Mouse (Mus musculus): ENCODE measurements around the gene Klk4.
A peak's percentile ranks its signal among the peaks of the same experiment; 100 is the strongest.

The Klk4 gene

DNA sequence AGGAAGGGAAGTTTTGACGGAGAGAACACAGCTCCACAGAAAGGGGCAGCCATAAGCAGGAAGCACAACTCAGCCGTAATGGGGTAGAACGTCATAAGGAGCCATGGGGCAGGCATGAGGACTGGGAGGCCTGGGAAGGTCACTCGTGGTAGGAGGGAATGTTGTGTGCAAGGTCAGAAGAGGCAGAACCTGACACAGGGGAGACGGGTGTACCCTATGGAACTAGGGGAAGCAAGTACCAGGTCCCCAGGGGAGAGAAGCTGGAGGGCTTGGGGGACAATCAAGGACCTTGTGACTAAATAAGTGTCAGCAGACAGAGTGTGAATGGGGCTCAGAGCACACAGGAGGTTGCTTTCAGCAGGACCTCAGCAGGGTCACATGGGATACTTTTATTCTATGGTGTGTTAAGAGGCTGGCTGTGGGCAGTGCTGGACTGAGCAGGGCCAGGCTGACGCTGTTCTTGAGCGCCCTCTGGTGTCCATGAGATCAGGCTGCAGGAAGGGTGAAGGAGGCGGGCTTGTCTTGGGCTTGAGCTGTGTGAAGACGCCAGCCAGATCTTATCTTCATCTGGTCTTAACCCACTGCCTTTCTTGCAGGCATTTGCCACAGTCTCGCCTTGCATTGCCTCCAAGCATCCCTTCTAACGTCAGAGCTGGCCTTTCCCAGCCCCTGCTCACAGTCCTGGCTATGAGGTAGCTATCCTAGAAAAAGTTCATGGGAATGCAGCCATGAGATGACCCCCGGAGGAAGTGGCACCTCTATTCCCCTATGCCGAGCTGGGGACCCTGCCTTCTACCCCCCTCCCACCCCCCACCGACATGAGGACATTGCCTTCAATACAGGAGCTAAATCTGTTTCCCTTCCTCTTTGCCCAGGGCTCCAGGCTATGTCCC lies 38.8 kb downstream of the Klk4 start:
- DNase-seq (ENCODE audit: low read depth, low spot score), result peak; percentile 56

DNA sequence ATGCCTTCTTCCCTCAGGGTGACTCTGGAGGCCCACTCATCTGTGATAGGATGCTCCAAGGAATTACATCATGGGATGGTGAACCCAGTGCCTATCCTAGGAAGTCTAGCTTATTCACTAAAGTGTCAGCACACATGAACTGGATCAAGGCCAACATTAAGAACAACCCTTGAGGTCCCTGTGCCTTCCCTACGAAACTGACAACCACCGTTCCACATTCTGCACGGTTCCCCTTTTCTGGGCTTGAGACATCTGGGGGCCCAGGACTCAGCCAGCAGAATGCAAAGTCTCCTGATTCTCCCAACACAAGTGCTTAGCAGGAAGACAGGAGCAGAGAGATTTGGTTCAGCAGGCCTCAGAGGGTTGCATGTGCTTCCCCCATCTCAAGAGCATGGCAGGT lies 39.6 kb downstream of the Klk4 start:
- DNase-seq (ENCODE audit: low read depth, low spot score), result no peak

DNA sequence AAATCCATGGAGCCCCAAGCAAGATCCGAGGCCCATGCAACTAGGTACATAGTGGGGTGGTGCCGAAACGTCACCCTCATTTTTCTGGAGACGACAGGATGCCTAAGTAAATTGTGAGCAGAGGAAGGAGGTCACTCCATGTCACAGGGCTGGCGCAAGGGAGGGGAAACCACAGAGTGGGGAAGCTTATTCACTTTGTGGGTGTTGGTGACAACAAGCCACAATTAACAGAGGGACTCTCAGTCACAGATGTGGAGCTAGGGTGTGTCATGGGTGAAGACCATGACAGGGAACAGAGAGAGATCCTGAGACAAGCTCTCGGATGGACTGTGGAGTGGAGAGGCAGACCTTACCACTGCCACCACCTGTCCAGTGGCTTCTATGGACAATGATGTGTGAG lies 40.1 kb downstream of the Klk4 start:
- no peak for DNase-seq (ENCODE audit: low read depth, low spot score)

DNA sequence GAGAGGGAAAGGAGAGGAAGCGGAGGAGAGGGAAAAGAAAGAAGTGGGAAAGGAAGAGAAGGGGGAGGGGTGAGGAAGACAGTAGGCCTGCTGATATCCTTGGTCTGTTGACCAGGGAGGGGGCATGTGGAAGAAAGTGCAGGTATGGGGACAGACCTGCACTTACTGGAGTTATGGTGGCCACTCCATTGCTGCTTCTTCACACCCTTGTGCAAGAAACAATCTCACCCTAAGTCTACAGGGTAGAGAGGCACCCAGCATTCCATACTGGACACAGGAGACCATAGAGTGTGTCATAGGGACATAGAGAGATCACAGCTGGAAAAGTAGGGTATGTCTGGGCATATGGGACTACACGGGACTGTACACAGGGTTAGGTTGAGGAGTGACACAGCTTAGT lies 41.0 kb downstream of the Klk4 start:
- DNase-seq (ENCODE audit: low read depth, low spot score), result no peak

DNA sequence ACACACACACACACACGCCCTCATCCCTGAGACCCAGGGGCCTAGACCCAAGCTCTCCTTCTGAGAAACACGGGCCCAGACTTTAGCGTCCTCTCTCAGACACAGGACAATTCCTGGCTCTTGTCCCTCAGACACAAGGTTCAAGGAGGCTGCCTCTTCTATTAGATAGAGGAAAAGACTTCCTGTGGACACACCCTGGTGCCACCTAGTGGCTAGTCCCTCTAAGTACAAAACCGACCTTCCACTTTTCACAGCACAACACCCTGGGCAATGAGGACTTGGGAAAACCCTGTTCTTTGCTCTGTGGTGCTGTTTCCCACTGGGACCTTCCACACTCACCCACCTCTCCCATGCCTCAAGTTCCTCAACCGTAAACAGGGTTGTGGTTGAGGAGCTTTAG lies 45.0 kb downstream of the Klk4 start:
- no peak for DNase-seq (ENCODE audit: low read depth, low spot score)

DNA sequence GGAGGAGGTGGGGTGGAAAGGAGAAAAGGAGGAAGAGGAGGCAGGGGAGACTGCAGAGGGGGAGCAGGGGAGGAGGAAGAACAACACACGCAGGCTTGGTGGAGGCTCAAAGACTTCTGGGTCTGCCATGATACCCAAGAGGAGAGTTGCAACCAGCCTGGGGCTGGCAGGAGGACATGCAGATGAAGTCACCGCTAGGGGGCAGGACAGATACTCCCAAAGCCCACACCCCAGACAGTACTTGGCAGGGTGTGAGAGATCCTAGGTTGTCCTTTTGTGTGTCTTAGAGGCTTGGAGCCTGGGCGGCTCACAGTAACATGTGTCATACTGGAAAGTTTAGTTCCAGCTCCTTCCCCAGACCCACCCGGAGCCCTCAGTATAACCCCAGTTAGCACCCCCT lies 47.6 kb downstream of the Klk4 start:
- peak; percentile 23 for DNase-seq (ENCODE audit: low read depth, low spot score)

DNA sequence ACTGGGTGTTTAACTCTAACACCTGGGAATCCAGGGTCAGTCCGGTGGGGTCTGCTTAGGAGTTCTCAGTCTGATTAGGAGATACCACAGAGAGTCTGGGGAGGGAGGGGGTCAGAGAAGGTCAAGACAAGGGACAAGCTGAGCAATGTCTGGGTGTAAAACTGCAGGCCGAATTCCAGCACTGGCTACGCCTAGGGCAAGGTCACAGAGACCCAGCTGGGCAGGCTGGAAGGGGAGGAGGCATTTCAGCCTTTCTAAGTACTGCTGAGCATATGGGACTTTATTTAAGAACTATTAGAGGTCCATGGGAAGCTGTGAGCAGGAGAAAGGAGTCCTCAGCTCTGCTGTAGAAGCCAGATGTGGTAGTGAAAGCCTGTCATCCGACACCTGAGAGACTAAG lies 51.4 kb downstream of the Klk4 start:
- no peak for DNase-seq (ENCODE audit: low read depth, low spot score)

DNA sequence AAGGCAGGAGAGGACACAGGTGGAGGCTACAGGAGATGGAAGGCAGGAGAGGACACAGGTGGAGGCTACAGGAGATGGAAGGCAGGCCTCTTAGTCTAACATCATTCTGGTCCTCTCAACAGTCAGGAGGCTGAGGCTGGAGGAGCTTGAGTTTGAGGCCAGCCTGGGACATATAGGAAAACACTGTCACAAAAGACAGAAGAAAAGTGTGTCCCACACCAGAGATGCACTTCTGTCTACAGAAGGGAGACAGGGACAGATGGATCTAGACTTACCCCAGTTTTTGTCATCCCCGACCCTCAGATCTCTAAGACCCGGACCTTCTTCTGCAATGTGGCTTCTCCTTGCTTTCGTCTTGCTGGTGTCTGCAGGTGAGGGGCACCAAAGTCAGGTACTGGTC lies 52.5 kb downstream of the Klk4 start, which contains the start of gene Klk15:
Klk15 (plus strand) TSS at position 301 of the 400 bp plus-strand sequence.
- no peak for DNase-seq (ENCODE audit: low read depth, low spot score)

DNA sequence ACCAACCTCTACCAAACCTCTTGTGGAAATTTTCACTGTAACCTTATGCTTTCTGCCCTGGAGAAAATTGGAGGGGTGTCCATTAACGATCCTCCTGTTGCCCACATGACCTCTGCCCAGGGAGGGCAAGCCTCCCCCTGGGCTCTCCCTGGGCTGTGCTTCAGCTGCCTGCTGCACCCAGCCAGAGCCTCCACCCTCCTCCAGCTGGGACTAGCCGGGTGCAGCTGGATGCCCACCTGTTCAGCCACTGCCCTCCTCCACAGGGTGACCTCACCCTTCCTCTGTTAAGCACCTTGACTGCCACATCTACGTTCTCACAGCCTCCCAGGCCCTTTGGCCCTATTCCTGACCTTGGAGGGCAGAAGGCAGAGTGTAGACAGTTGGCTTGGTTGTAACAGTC lies 53.8 kb downstream of the Klk4 start:
- no peak for DNase-seq (ENCODE audit: low read depth, low spot score)
